Mouse (Mus musculus): ENCODE data around the gene Prdx5. TPM values are rescaled to one million over a fixed set of nuclear protein-coding genes. Genes with fewer than 3 reads are reported as not detected.

Gene Prdx5
- total and polyA plus RNA-seq, 3 experiments: 74.8 to 137 (median 83.5) TPM

DNA sequence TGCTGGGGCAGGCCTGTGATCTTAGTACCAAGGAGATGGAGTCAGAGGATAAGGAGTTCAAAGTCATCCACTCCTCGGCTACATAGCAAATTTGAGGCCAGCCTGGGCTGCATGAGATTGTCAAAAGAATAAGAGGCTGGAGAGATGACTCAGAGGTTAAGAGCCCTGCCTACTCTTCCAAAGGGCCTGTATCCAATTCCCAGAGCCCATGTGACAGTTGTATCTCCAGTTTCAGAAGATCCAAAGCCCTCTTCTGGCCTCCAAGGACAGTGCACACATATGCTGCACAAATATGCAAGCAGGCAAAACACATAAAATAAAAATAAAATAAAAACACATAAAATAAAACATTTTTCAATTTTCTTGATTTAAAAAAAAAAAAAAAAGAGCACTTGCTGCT lies 35.6 kb downstream of the Prdx5 start:
- H3K4me3 ChIP-seq (replicated peaks in 1 of 3; ENCODE audit: low read depth in 2 of 3, low read length in 2 of 3, poor library complexity in 1 of 3): no peak overlapping the region
- peaks cover 8 to 35% of the 10 kb centered on the region in 2 experiments for H3K4me1 ChIP-seq (ENCODE audit: control insufficient read depth in 1 of 2, insufficient read depth in 2 of 2)
- dilution Hi-C loops (cut with MboI; ENCODE audit: extremely low pct_ligation_motif_present, extremely low pct_unique_long_range_greater_than_20kb, low sequenced_read_pairs): no loop called here
- no peak overlapping the region for H3K27ac ChIP-seq (ENCODE audit: insufficient read depth, low read depth)
- no peak for DNase-seq (ENCODE audit: extremely low read depth)
- in situ Hi-C loops (cut with MboI; ENCODE audit: low pct_ligation_motif_present, low pct_unique_long_range_greater_than_20kb, low sequenced_read_pairs): loop anchor here (5.0 kb wide), 1 partner anchor 48 kb away; the partner anchor contains the start of gene Esrra
- no peak overlapping the region for H3K4me2 ChIP-seq (ENCODE audit: insufficient read depth, low read depth, poor library complexity, severe bottlenecking)
- no peak for TF ChIP-seq ETS1 (conservative IDR thresholded peaks at IDR 0.05; ENCODE audit: low read depth, low read length)
- TF ChIP-seq ZNF384 (IDR thresholded peaks at IDR 0.05; ENCODE audit: low read depth, low read length): no peak
- TF ChIP-seq USF2 (conservative IDR thresholded peaks at IDR 0.05; ENCODE audit: low read depth, low read length): no peak
- TF ChIP-seq USF1 (IDR thresholded peaks at IDR 0.05; ENCODE audit: low read depth, low read length): no peak
- no peak for TF ChIP-seq JUN (IDR thresholded peaks at IDR 0.05; ENCODE audit: insufficient read depth, low read depth, low read length)
- TF ChIP-seq JUND (conservative IDR thresholded peaks at IDR 0.05; ENCODE audit: low read depth, low read length): no peak
- TF ChIP-seq HCFC1 (IDR thresholded peaks at IDR 0.05; ENCODE audit: low read depth, low read length): no peak
- TF ChIP-seq ELF1 (IDR thresholded peaks at IDR 0.05; ENCODE audit: low read depth, low read length): no peak
- TF ChIP-seq CHD1 (IDR thresholded peaks at IDR 0.05; ENCODE audit: low read depth, low read length): no peak
- TF ChIP-seq TCF12 (IDR thresholded peaks at IDR 0.05; ENCODE audit: low read depth, low read length): no peak
- TF ChIP-seq POLR2A (IDR thresholded peaks at IDR 0.05; ENCODE audit: low read depth, low read length): no peak
- TF ChIP-seq SIN3A (IDR thresholded peaks at IDR 0.05; ENCODE audit: low read length): no peak
- TF ChIP-seq UBTF (IDR thresholded peaks at IDR 0.05; ENCODE audit: low read depth, low read length): no peak
- no peak for TF ChIP-seq IRF4 (IDR thresholded peaks at IDR 0.05; ENCODE audit: low read depth, low read length)
- no peak for TF ChIP-seq SMC3 (IDR thresholded peaks at IDR 0.05; ENCODE audit: low read depth, low read length)
- TF ChIP-seq RCOR1 (conservative IDR thresholded peaks at IDR 0.05; ENCODE audit: low read depth, low read length): no peak
- TF ChIP-seq KAT2A (IDR thresholded peaks at IDR 0.05; ENCODE audit: insufficient replicate concordance, low read length): no peak
- TF ChIP-seq GABPA (IDR thresholded peaks at IDR 0.05; ENCODE audit: insufficient replicate concordance, low read depth, low read length): no peak
- no peaks in the 10 kb centered on the region for H3K79me2 ChIP-seq (replicated peaks; ENCODE audit: control insufficient read depth, extremely low read depth, insufficient read depth, poor library complexity, severe bottlenecking)
- H3K27me3 ChIP-seq (replicated peaks): no peaks in the 10 kb centered on the region
- no peaks in the 10 kb centered on the region for H3K36me3 ChIP-seq (replicated peaks in 1 of 2; ENCODE audit: control insufficient read depth in 1 of 2, insufficient read depth in 1 of 2, low read length in 1 of 2)
- H3K9ac ChIP-seq (ENCODE audit: insufficient read depth, low read depth): no peak overlapping the region
- peaks cover 4% of the 10 kb centered on the region for H3K9me3 ChIP-seq (replicated peaks; ENCODE audit: low read length)

DNA sequence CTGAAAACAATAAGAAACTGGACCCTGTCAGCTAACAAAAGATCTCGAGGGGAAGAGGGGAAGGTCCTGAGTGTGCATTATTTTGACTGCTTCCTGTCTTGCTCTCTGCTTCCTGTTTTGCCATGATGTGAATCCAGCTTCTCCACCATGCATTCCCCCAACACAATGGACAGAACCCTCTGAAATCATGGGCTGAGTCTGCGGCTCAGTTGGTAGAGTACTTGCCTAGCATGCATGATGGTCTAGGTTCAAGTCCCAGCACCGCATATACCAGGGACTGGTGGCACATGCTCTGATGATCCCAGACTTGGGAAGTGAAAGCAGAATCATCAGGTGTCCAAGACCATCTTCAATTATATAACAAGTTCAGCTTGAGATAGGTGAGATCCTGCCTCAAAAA lies 37.2 kb downstream of the Prdx5 start:
- no peak overlapping the region for H3K9ac ChIP-seq (ENCODE audit: insufficient read depth, low read depth)
- no peak overlapping the region for H3K4me2 ChIP-seq (ENCODE audit: insufficient read depth, low read depth, poor library complexity, severe bottlenecking)
- no peaks in the 10 kb centered on the region for H3K36me3 ChIP-seq (replicated peaks in 1 of 2; ENCODE audit: control insufficient read depth in 1 of 2, insufficient read depth in 1 of 2, low read length in 1 of 2)
- H3K79me2 ChIP-seq (replicated peaks; ENCODE audit: control insufficient read depth, extremely low read depth, insufficient read depth, poor library complexity, severe bottlenecking): no peaks in the 10 kb centered on the region
- dilution Hi-C loops (cut with MboI; ENCODE audit: extremely low pct_ligation_motif_present, extremely low pct_unique_long_range_greater_than_20kb, low sequenced_read_pairs) (no loop called here), in situ Hi-C loops (cut with MboI; ENCODE audit: low pct_ligation_motif_present, low pct_unique_long_range_greater_than_20kb, low sequenced_read_pairs) (loop anchor here (5.0 kb wide), 1 partner anchor 50 kb away; the partner anchor contains the start of gene Esrra)
- DNase-seq (ENCODE audit: extremely low read depth): no peak
- H3K9me3 ChIP-seq (replicated peaks; ENCODE audit: low read length): peaks cover 4% of the 10 kb centered on the region
- TF ChIP-seq POLR2A (IDR thresholded peaks at IDR 0.05; ENCODE audit: low read depth, low read length) (no peak), E2F4 (IDR thresholded peaks at IDR 0.05; ENCODE audit: insufficient replicate concordance, low read depth, low read length) (no peak), ETS1 (conservative IDR thresholded peaks at IDR 0.05; ENCODE audit: low read depth, low read length) (no peak), POLR2AphosphoS2 (IDR thresholded peaks at IDR 0.05; ENCODE audit: low read depth, low read length) (no peak), USF1 (IDR thresholded peaks at IDR 0.05; ENCODE audit: low read depth, low read length) (no peak), IRF4 (IDR thresholded peaks at IDR 0.05; ENCODE audit: low read depth, low read length) (no peak), NRF1 (IDR thresholded peaks at IDR 0.05; ENCODE audit: low read depth, low read length) (no peak), TCF12 (IDR thresholded peaks at IDR 0.05; ENCODE audit: low read depth, low read length) (no peak), CTCF (conservative IDR thresholded peaks at IDR 0.05 in 1 of 2, IDR thresholded peaks at IDR 0.05 in 1 of 2; ENCODE audit: low read depth in 2 of 2, low read length in 2 of 2) (no peak), NELFE (IDR thresholded peaks at IDR 0.05; ENCODE audit: low read depth, low read length) (no peak), JUND (conservative IDR thresholded peaks at IDR 0.05; ENCODE audit: low read depth, low read length) (no peak), PAX5 (IDR thresholded peaks at IDR 0.05; ENCODE audit: low read length) (no peak), GABPA (IDR thresholded peaks at IDR 0.05; ENCODE audit: insufficient replicate concordance, low read depth, low read length) (no peak), ZC3H11A (IDR thresholded peaks at IDR 0.05; ENCODE audit: low read depth, low read length) (no peak), USF2 (conservative IDR thresholded peaks at IDR 0.05; ENCODE audit: low read depth, low read length) (no peak), BHLHE40 (IDR thresholded peaks at IDR 0.05; ENCODE audit: low read depth, low read length) (no peak), ELF1 (IDR thresholded peaks at IDR 0.05; ENCODE audit: low read depth, low read length) (no peak), CHD1 (IDR thresholded peaks at IDR 0.05; ENCODE audit: low read depth, low read length) (no peak)
- no peaks in the 10 kb centered on the region for H3K27me3 ChIP-seq (replicated peaks)
- peaks cover 8 to 37% of the 10 kb centered on the region in 2 experiments for H3K4me1 ChIP-seq (ENCODE audit: control insufficient read depth in 1 of 2, insufficient read depth in 2 of 2)
- no peak overlapping the region for H3K4me3 ChIP-seq (replicated peaks in 1 of 3; ENCODE audit: low read depth in 2 of 3, low read length in 2 of 3, poor library complexity in 1 of 3)
- H3K27ac ChIP-seq (ENCODE audit: insufficient read depth, low read depth): no peak overlapping the region
